Comparison of ENCODE assay signal across 16 mouse cellular contexts in the genomic region with DNA sequence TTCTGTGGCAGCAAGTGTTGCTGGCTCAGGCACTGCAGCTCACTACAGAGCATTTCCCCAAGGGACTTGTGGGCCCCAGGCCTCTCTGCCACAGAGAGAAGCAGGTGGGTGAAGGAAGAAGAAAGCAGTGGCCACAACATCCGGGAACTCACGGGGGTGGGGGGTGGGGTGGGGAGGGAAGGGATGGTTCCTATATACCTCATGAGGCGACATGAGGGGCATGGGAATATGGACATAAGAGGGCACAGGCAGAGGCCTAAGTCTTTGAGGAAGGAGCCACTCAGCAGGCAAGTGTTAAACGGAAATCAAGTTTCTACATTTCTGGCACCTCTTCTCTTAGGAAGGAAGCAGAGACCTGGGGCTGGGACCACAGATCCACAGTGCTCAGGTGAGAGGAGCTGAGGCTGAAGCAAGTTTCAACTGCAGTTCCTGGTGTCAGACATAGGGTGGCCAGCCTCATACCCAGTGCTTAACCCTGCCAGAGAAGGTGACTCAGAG.
A peak's percentile ranks its signal among the peaks of the same experiment; 100 is the strongest.
DNase-seq lines count a peak whose midpoint lies in the region; ATAC-seq and TF ChIP-seq lines count a peak whose summit lies in the region.
"Had no signal": no experiment of that assay in that cellular context is flagged by ENCODE, and none has a peak within 500 bp of the region (broad histone marks: within the 10 kb centered on the region; RNA-seq: fewer than 3 reads in every experiment).

No protein-coding gene starts in this region.

- peak; percentile 73 for DNase-seq in A20 (ENCODE audit: low read depth, low spot score)
- DNase-seq in CD4-positive helper T cell, adult 2 months (ENCODE audit: low read depth, low spot score), result peak; percentile 35
- peak; percentile 57 for DNase-seq in thymus, adult 2 months
- DNase-seq in kidney, adult 8-10 months, result no peak
- DNase-seq in layer of hippocampus, adult 8-10 months (ENCODE audit: low spot score in 2 of 2), result no peak
- DNase-seq in adrenal gland, adult 18-20 months (ENCODE audit: low spot score in 2 of 2), result no peak
- DNase-seq: cerebellum, adult 11 months; cerebellum, postnatal 36 days; kidney, adult 9 months; lung, adult 2 months; right cerebral cortex, postnatal 25 days had no signal

- peak overlapping the region; percentile 88 for H3K27ac ChIP-seq in thymus, adult 2 months (ENCODE audit: control insufficient read depth, insufficient read depth, low read length)
- H3K27ac ChIP-seq: embryonic facial prominence, embryonic 12.5 days; layer of hippocampus, adult 2 months had no signal

- H3K4me3 ChIP-seq in thymus, adult 2 months (ENCODE audit: control insufficient read depth, insufficient read depth, low read length), result no peak overlapping the region
- H3K4me3 ChIP-seq: embryonic facial prominence, embryonic 12.5 days; heart, embryonic 12.5 days; layer of hippocampus, adult 2 months had no signal

- H3K36me3 ChIP-seq in thymus, adult 2 months (ENCODE audit: control insufficient read depth, insufficient read depth, low read length), result peaks cover 11% of the 10 kb centered on the region

- H3K27me3 ChIP-seq in thymus, adult 2 months (ENCODE audit: control insufficient read depth, insufficient read depth, low read length), result no peaks in the 10 kb centered on the region
- H3K27me3 ChIP-seq: embryonic facial prominence, embryonic 12.5 days; megakaryocyte, embryonic 14.5 days had no signal

- ATAC-seq in megakaryocyte, adult 5-6 weeks (ENCODE audit: poor library complexity, severe bottlenecking), result peak; percentile 56

- TF ChIP-seq POLR2A in thymus, adult 2 months (IDR thresholded peaks at IDR 0.05; ENCODE audit: control insufficient read depth, extremely low read depth, insufficient read depth, low read length, poor library complexity), result no peak

- no peak for TF ChIP-seq CTCF in thymus, adult 2 months (IDR thresholded peaks at IDR 0.05; ENCODE audit: borderline replicate concordance, control insufficient read depth, extremely low read depth, insufficient read depth, low read length, poor library complexity)

- peaks cover 70% of the 10 kb centered on the region for H3K4me1 ChIP-seq in thymus, adult 2 months (replicated peaks; ENCODE audit: control insufficient read depth, insufficient read depth, low read length)

- 5% methylated on average over 4 of the region's 4 CpGs for WGBS in thymus, adult 2 months

Comparison
In these comparisons a context has a peak if more than half of its experiments do, and no peak if none do; other contexts are left out.
1. DNase-seq: peak in A20 (single experiment), CD4-positive helper T cell, adult 2 months (single experiment) and thymus, adult 2 months (single experiment); none in kidney, adult 8-10 months (0 of 2), layer of hippocampus, adult 8-10 months (0 of 2) and adrenal gland, adult 18-20 months (0 of 2).